Mouse (Mus musculus): ENCODE results near the gene Gimap7. TPM values are rescaled to one million over a fixed set of nuclear protein-coding genes. Genes with fewer than 3 reads are reported as not detected.

The Gimap7 gene
- total RNA-seq, 2 experiments from 2014 or later: not detected

DNA sequence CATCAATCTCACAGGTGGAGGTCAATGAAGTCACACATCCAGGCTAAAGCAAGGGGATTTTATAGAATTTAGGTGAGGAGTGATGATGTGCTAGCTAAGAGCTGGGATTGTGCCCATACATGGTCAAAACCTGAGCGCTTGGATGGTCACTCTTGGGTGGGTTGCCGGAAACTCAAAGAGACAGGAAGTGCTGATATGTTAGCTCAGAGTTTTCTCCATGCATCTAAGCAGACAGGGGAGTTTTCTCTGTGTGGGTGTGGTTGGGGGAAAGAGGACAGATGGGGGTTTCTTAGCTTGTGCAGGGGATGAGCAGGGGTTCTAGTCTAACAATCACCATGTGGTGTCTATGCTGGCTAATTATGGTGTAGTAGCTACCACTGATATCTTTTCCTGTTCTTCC is 29.1 kb upstream of the Gimap7 start:
- no peak for DNase-seq (ENCODE audit: low spot score in 2 of 2)

DNA sequence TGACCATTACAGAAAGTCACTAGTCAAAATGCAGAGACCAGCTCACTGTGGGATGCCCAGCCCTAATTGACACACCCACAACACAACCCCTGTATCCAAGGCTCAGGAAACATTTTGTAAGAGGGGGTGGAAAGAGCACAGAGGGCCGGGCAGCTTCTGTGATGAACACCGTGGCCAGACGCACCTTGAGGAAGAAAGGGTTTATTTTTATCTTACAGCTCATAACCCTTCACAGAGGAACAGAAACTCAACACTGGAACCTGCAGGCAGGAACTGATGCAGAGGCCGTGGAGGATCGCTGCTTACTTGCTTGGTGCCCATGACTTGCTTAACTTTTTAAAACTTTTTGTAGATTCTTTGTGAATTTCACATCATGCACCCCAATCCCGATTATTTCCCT is 25.5 kb upstream of the Gimap7 start:
- DNase-seq (ENCODE audit: low spot score in 2 of 2): no peak

- no peak for DNase-seq (ENCODE audit: low spot score in 2 of 2)
Observed at GRCm38 (mm10) chr6:48696830-48697554, 21.4 kb upstream of the Gimap7 start.

DNA sequence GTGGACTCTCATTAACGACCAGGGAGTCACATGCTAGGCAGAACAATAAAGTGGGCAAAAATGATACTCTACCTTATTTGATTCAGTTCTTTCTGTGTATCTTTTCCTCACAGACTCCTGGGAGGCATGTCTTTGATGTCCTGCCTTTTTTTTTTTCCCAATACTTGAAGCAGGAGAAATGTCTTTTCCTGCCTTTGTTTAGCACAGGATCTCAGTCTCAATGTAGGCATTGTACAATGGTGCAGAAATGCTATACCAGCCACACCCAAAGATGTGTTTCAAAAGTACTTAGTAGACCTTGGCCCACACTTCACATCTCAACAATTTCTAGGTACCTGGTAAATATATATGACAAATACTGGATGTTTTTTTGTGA is 20.9 kb upstream of the Gimap7 start:
- no peak for DNase-seq (ENCODE audit: low spot score in 2 of 2)

DNA sequence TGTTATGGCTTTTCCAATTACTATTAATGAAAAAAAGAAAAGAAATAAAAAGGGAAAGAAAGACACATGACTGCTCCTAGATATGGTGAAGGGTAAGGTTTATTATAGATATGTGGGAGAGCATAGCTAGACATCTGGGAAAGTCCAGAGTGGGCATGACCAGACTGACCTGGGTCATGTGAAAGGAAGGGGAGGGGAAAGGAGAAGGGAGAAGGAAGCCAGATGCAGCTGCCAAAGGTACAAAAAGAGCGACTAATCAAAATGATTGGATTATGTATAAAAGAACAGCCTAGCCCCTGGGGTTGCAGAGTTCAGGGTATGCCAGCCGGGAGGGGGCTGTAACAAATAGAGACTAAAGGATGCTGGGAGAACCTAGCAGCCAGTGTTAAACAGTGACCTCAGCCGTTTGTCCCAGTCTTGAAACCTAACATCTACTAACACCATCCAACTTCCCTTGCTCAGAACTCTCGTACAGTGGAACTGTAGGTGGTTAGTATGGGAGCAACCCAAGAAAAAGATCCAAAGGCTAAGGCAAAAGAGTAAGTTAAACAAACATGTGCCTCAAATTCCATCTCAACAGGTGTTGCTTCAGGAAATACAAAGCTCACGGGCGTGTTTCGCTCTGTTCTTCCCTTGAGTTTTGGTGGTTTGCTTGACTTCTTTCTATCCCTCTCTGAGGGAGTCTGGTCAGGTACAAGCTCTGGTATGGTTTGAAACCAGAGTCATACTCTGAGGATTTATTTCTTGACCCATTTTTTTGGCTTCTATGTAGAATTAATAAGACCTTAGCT is 20.2 kb upstream of the Gimap7 start:
- no peak for DNase-seq (ENCODE audit: low spot score in 2 of 2)

DNA sequence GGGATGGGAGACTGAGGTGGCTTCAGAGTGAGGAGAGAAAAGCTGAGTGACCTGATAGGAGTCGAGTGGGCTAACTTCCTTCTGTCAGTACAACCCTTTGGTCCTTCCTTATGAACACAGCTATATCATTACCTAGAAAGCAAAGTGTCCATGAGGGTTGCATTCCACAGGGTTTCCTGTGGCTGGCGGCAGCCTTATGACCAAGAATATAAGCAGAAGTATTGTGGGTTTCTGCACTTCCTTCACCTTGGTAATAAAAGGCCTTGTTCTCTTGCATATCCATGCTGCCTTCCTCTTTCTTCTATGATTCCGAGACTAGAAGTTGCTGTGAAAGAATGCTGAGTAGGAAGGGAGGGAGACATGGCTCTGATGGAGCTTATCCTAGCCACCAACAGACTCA is 19.5 kb upstream of the Gimap7 start:
- DNase-seq (ENCODE audit: low spot score in 2 of 2): no peak

- DNase-seq (ENCODE audit: low spot score in 2 of 2): no peak
Observed at GRCm38 (mm10) chr6:48700251-48701075, 18.0 kb upstream of the Gimap7 start.

GRCm38 (mm10) chr6:48702146-48702545 is 16.3 kb upstream of the Gimap7 start:
- DNase-seq (ENCODE audit: low spot score in 2 of 2): no peak

DNA sequence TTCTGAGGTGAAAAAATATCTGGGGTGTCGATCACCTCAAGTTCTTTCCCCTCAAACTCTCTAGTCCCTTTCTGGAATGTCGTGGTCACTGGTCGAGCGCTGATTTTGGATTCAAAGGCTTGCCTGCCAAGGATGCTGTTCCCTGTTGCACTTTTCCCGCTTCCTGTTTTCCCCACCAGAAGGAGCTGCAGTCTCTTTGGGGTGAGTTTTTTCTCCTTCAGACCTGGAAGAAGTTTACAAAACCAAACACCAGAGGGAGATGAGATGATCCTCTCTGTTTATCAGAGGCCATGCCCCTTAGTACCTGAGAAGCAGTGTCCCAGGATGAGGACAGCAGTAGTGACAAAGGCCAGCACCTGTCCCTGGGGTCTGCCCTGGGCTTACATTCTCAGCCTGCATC is 15.8 kb upstream of the Gimap7 start:
- no peak for DNase-seq (ENCODE audit: low spot score in 2 of 2)

DNA sequence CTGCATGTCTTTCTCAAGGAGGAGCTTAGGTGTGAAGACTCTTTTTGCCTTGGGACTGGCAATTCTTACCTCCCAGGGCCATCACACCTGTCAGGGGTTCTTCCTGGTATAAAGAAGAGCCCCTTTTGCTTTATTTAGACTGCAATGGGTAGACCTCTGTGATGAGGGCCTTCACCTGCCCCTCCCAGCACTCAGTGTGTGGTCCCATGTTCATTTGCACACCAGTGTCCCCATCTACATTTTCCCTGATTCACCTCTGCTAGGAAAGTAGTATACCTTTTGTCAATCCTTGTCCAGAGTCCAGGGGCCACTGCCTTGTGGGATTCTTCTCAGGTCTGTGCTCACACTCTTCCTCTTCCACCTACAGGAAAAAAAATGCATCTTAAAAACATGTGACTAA is 14.3 kb upstream of the Gimap7 start:
- no peak for DNase-seq (ENCODE audit: low spot score in 2 of 2)

GRCm38 (mm10) chr6:48706130-48706529 is 12.3 kb upstream of the Gimap7 start:
- no peak for DNase-seq (ENCODE audit: low spot score in 2 of 2)

GRCm38 (mm10) chr6:48720326-48720725 is 1.9 kb downstream of the Gimap7 start:
- DNase-seq (ENCODE audit: low spot score in 2 of 2): no peak

GRCm38 (mm10) chr6:48723468-48723867 is 5.0 kb downstream of the Gimap7 start:
- DNase-seq (ENCODE audit: low spot score in 2 of 2): no peak

- peak in 1 of 2 experiments; percentile 19 for DNase-seq (ENCODE audit: low spot score in 2 of 2)
Observed at GRCm38 (mm10) chr6:48725476-48725875, 7.1 kb downstream of the Gimap7 start.

- DNase-seq (ENCODE audit: low spot score in 2 of 2): no peak
Observed at GRCm38 (mm10) chr6:48727761-48728160, 9.3 kb downstream of the Gimap7 start.

GRCm38 (mm10) chr6:48732864-48733304 is 14.5 kb downstream of the Gimap7 start:
- DNase-seq (ENCODE audit: low spot score in 2 of 2): no peak

- DNase-seq (ENCODE audit: low spot score in 2 of 2): no peak
Observed at GRCm38 (mm10) chr6:48733660-48734059, 15.2 kb downstream of the Gimap7 start.

DNA sequence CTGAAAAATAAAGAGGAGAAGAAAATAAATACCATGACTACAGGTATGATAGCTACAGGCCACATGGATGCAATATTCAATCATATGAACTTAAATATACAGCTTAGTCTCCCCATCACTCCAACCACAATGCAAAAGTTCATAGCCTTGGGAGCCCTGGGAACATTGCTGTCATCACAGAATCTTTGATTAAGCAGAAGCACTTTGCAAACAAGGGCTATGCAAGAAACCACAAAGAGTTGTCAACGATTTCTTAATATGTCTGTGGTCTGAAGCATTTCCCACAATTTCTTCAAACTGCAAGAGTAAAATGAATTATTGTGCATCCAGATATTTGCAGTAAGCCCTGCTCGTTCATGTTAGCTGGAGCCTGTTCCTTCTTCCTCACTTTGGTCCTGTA is 18.6 kb downstream of the Gimap7 start:
- DNase-seq (ENCODE audit: low spot score in 2 of 2): no peak

DNA sequence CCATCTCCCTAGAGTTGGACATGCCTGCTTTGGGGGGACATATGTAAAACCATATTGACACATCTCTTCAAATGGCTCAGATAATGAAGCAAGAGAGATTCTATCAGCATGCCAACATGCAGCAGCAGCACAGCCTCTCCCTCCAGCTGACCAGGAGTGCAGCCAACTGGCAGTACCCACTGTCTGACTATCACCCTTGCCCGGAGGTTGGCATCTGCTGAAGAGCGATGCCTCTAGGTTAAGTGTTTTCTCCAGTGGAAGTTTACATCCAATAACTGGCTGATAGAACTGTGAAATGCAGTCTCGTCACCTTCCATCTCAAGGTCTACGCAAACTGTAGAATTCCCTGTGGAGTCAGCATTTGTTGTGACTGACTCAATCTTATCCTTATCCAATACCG is 19.3 kb downstream of the Gimap7 start:
- no peak for DNase-seq (ENCODE audit: low spot score in 2 of 2)

DNA sequence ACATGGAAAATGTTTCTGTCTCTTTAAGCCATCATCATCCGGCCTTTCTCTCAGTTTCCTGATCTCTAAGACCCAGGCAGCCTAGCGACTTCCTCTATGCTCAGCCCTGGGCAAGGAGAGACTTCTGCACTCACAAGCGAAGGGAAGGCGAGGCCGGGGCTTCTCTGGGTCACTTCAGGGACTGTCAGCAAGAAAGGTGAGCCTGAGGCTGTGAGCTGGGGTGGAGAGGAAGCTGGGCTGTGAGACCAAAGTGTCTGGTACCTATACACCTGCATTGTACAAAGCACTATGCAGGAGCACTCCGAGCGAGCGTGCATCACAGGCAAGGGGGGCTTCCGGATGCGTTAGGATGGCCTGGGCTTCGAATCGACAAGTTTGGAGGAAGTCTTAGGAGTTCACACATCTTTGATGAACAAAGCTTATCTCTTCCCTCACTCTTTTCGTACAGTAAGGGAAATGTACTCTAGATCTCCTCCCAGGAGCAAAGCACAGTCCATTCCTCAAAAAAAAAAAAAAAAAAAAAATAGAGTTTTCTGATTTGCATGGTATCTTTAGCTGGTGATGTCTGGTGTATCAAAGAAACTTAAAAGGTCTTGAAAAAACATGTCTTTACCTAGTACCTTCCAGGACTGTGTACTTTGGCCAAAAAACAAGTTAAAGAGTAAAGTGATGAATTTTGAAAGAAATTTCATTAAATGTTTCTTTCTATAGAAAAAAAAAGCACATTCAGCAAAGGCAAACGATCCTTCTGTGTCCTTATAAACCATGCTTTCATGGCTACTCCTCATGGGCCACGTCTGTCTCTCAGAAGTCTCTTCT is 20.7 kb downstream of the Gimap7 start, which contains the start of gene Gimap1:
Gene Gimap1 (plus strand): TSS at position 94 of the 819 bp plus-strand sequence.
- DNase-seq (ENCODE audit: low spot score in 2 of 2): no peak

DNA sequence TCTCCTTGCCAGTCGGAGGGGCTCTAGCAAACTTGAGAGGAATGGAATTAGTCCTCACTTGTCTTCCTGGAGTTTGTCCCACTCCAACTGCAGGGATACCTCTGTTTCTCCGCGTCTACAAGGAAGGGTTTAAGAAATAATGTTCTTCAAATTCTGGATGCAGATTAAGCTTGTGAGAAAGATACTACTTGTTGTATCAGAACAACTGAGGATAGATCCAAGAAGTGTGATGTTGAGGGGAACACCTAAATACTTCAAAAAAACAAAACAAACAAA is 21.3 kb downstream of the Gimap7 start:
- no peak for DNase-seq (ENCODE audit: low spot score in 2 of 2)

All from layer of hippocampus, adult 18-20 months (tissue).